Mouse (Mus musculus): ENCODE results near the gene Gm20696. TPM values are rescaled to one million over a fixed set of nuclear protein-coding genes. Genes with fewer than 3 reads are reported as not detected.

Gm20696 gene
- polyA plus RNA-seq, 1 experiment, result 0.24 TPM

GRCm38 (mm10) chr6:99599651-99600050 is 66.9 kb downstream of the Gm20696 start:
- Histone ChIP-seq H3K4me1 (ENCODE audit: control insufficient read depth, insufficient read depth, low read length) (no peaks in the 10 kb centered on the region), H3K4me3 (ENCODE audit: low read depth, low read length) (no peak overlapping the region), H3K9me3 (replicated peaks; ENCODE audit: control insufficient read depth, insufficient read depth, low read length, poor library complexity, severe bottlenecking) (no peaks in the 10 kb centered on the region), H3K9ac (ENCODE audit: low read depth, poor library complexity, severe bottlenecking) (no peak overlapping the region), H3K36me3 (ENCODE audit: control insufficient read depth, insufficient read depth, low read length, poor library complexity, severe bottlenecking) (no peaks in the 10 kb centered on the region), H3K27ac (ENCODE audit: insufficient read depth, low read length) (no peak overlapping the region), H3K27me3 (ENCODE audit: control insufficient read depth, insufficient read depth, low read length, poor library complexity, severe bottlenecking) (no peaks in the 10 kb centered on the region)
- TF ChIP-seq EP300 (IDR thresholded peaks at IDR 0.05; ENCODE audit: insufficient read depth, low read depth, low read length), result no peak
- no peak for TF ChIP-seq POLR2A (IDR thresholded peaks at IDR 0.05; ENCODE audit: insufficient read depth, low read length)
- no peak for TF ChIP-seq CTCF (IDR thresholded peaks at IDR 0.05; ENCODE audit: low read depth, low read length)

GRCm38 (mm10) chr6:99599229-99599628 is 67.4 kb downstream of the Gm20696 start:
- no peak for TF ChIP-seq CTCF (IDR thresholded peaks at IDR 0.05; ENCODE audit: low read depth, low read length)
- TF ChIP-seq EP300 (IDR thresholded peaks at IDR 0.05; ENCODE audit: insufficient read depth, low read depth, low read length), result no peak
- TF ChIP-seq POLR2A (IDR thresholded peaks at IDR 0.05; ENCODE audit: insufficient read depth, low read length), result no peak
- H3K27me3 ChIP-seq (ENCODE audit: control insufficient read depth, insufficient read depth, low read length, poor library complexity, severe bottlenecking), result no peaks in the 10 kb centered on the region
- no peaks in the 10 kb centered on the region for H3K4me1 ChIP-seq (ENCODE audit: control insufficient read depth, insufficient read depth, low read length)
- no peaks in the 10 kb centered on the region for H3K9me3 ChIP-seq (replicated peaks; ENCODE audit: control insufficient read depth, insufficient read depth, low read length, poor library complexity, severe bottlenecking)
- H3K4me3 ChIP-seq (ENCODE audit: low read depth, low read length), result no peak overlapping the region
- no peaks in the 10 kb centered on the region for H3K36me3 ChIP-seq (ENCODE audit: control insufficient read depth, insufficient read depth, low read length, poor library complexity, severe bottlenecking)
- no peak overlapping the region for H3K27ac ChIP-seq (ENCODE audit: insufficient read depth, low read length)
- no peak overlapping the region for H3K9ac ChIP-seq (ENCODE audit: low read depth, poor library complexity, severe bottlenecking)

GRCm38 (mm10) chr6:99577040-99577439 is 89.6 kb downstream of the Gm20696 start:
- Histone ChIP-seq H3K36me3 (ENCODE audit: control insufficient read depth, insufficient read depth, low read length, poor library complexity, severe bottlenecking) (no peaks in the 10 kb centered on the region), H3K4me3 (ENCODE audit: low read depth, low read length) (no peak overlapping the region), H3K27me3 (ENCODE audit: control insufficient read depth, insufficient read depth, low read length, poor library complexity, severe bottlenecking) (no peaks in the 10 kb centered on the region), H3K27ac (ENCODE audit: insufficient read depth, low read length) (no peak overlapping the region), H3K9ac (ENCODE audit: low read depth, poor library complexity, severe bottlenecking) (no peak overlapping the region), H3K9me3 (replicated peaks; ENCODE audit: control insufficient read depth, insufficient read depth, low read length, poor library complexity, severe bottlenecking) (no peaks in the 10 kb centered on the region), H3K4me1 (ENCODE audit: control insufficient read depth, insufficient read depth, low read length) (no peaks in the 10 kb centered on the region)
- no peak for TF ChIP-seq POLR2A (IDR thresholded peaks at IDR 0.05; ENCODE audit: insufficient read depth, low read length)
- no peak for TF ChIP-seq EP300 (IDR thresholded peaks at IDR 0.05; ENCODE audit: insufficient read depth, low read depth, low read length)

- Histone ChIP-seq H3K27me3 (ENCODE audit: control insufficient read depth, insufficient read depth, low read length, poor library complexity, severe bottlenecking) (no peaks in the 10 kb centered on the region), H3K36me3 (ENCODE audit: control insufficient read depth, insufficient read depth, low read length, poor library complexity, severe bottlenecking) (no peaks in the 10 kb centered on the region), H3K9me3 (replicated peaks; ENCODE audit: control insufficient read depth, insufficient read depth, low read length, poor library complexity, severe bottlenecking) (no peaks in the 10 kb centered on the region), H3K4me1 (ENCODE audit: control insufficient read depth, insufficient read depth, low read length) (no peaks in the 10 kb centered on the region), H3K4me3 (ENCODE audit: low read depth, low read length) (no peak overlapping the region), H3K9ac (ENCODE audit: low read depth, poor library complexity, severe bottlenecking) (no peak overlapping the region), H3K27ac (ENCODE audit: insufficient read depth, low read length) (no peak overlapping the region)
- TF ChIP-seq POLR2A (IDR thresholded peaks at IDR 0.05; ENCODE audit: insufficient read depth, low read length) (no peak), CTCF (IDR thresholded peaks at IDR 0.05; ENCODE audit: low read depth, low read length) (no peak), EP300 (IDR thresholded peaks at IDR 0.05; ENCODE audit: insufficient read depth, low read depth, low read length) (no peak)
These were observed 91.0 kb downstream of the Gm20696 start for GRCm38 (mm10) chr6:99575633-99576032.

- TF ChIP-seq POLR2A (IDR thresholded peaks at IDR 0.05; ENCODE audit: insufficient read depth, low read length), result no peak
- no peak for TF ChIP-seq CTCF (IDR thresholded peaks at IDR 0.05; ENCODE audit: low read depth, low read length)
- TF ChIP-seq EP300 (IDR thresholded peaks at IDR 0.05; ENCODE audit: insufficient read depth, low read depth, low read length), result no peak
- no peak overlapping the region for H3K9ac ChIP-seq (ENCODE audit: low read depth, poor library complexity, severe bottlenecking)
- no peak overlapping the region for H3K27ac ChIP-seq (ENCODE audit: insufficient read depth, low read length)
- H3K36me3 ChIP-seq (ENCODE audit: control insufficient read depth, insufficient read depth, low read length, poor library complexity, severe bottlenecking), result no peaks in the 10 kb centered on the region
- no peaks in the 10 kb centered on the region for H3K4me1 ChIP-seq (ENCODE audit: control insufficient read depth, insufficient read depth, low read length)
- no peaks in the 10 kb centered on the region for H3K9me3 ChIP-seq (replicated peaks; ENCODE audit: control insufficient read depth, insufficient read depth, low read length, poor library complexity, severe bottlenecking)
- no peak overlapping the region for H3K4me3 ChIP-seq (ENCODE audit: low read depth, low read length)
- H3K27me3 ChIP-seq (ENCODE audit: control insufficient read depth, insufficient read depth, low read length, poor library complexity, severe bottlenecking), result no peaks in the 10 kb centered on the region
These were observed 93.3 kb downstream of the Gm20696 start for GRCm38 (mm10) chr6:99573343-99573742.

GRCm38 (mm10) chr6:99572071-99572470 is 94.5 kb downstream of the Gm20696 start:
- H3K4me1 ChIP-seq (ENCODE audit: control insufficient read depth, insufficient read depth, low read length), result no peaks in the 10 kb centered on the region
- no peaks in the 10 kb centered on the region for H3K9me3 ChIP-seq (replicated peaks; ENCODE audit: control insufficient read depth, insufficient read depth, low read length, poor library complexity, severe bottlenecking)
- TF ChIP-seq CTCF (IDR thresholded peaks at IDR 0.05; ENCODE audit: low read depth, low read length) (no peak), EP300 (IDR thresholded peaks at IDR 0.05; ENCODE audit: insufficient read depth, low read depth, low read length) (no peak), POLR2A (IDR thresholded peaks at IDR 0.05; ENCODE audit: insufficient read depth, low read length) (no peak)
- H3K36me3 ChIP-seq (ENCODE audit: control insufficient read depth, insufficient read depth, low read length, poor library complexity, severe bottlenecking), result no peaks in the 10 kb centered on the region
- H3K4me3 ChIP-seq (ENCODE audit: low read depth, low read length), result no peak overlapping the region
- H3K27ac ChIP-seq (ENCODE audit: insufficient read depth, low read length), result no peak overlapping the region
- H3K9ac ChIP-seq (ENCODE audit: low read depth, poor library complexity, severe bottlenecking), result no peak overlapping the region
- no peaks in the 10 kb centered on the region for H3K27me3 ChIP-seq (ENCODE audit: control insufficient read depth, insufficient read depth, low read length, poor library complexity, severe bottlenecking)

Data from ES-Bruce4 (cell line).